Mouse (Mus musculus) megakaryocyte progenitor cell, adult 5-6 weeks (primary cell): ENCODE results near the gene Nanos2. TPM values are rescaled to one million over a fixed set of nuclear protein-coding genes. Genes with fewer than 3 reads are reported as not detected.

Experiments used
- ATAC-seq: replicated peaks from 2 replicates; pipeline ENCODE4 v1.8.0; 2016; ENCODE audit warnings: mild to moderate bottlenecking, moderate TSS enrichment, inconsistent platforms; ENCODE audit not compliant: poor library complexity
- total RNA-seq, 2 experiments: library from RNA; stranded (forward) in 1 of 2; stranded (reverse) in 1 of 2; fragments of 157-497, 149-512 nt in 1 of 2; fragments of 200-1000 nt in 1 of 2; gene quantifications; 2 replicates each; pipeline versions ENCODE4 v1.2.3 to v1.2.4; 2015 to 2017

The Nanos2 gene
- total RNA-seq, 2 experiments from 2014 or later: not detected

DNA sequence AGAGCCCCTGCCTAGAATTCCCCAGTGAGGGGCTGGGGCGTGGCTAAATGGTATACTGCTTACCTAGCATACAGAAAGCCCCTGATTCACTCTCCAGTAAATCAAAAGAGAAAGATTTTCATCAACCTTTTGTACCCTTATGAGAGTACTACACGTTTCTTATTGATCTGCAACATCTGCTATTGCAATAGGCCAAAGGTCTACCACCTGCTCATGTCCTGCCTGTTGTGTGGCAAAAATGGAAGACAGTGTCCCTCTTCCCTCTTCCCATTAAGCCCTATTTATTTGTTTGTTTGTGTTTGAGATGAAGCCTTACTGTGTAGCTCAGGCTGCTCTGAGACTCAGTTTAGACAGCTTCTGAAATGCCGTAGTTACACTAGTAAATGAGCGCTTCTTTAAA, 28.8 kb downstream of the Nanos2 start:
- no peak for ATAC-seq

- no peak for ATAC-seq
Observed at GRCm38 (mm10) chr7:19017909-19018308, 30.7 kb downstream of the Nanos2 start.

- ATAC-seq: no peak
Observed at GRCm38 (mm10) chr7:19021048-19021447, 33.8 kb downstream of the Nanos2 start.

- no peak for ATAC-seq
Observed at GRCm38 (mm10) chr7:19022189-19022958, 35.2 kb downstream of the Nanos2 start.

DNA sequence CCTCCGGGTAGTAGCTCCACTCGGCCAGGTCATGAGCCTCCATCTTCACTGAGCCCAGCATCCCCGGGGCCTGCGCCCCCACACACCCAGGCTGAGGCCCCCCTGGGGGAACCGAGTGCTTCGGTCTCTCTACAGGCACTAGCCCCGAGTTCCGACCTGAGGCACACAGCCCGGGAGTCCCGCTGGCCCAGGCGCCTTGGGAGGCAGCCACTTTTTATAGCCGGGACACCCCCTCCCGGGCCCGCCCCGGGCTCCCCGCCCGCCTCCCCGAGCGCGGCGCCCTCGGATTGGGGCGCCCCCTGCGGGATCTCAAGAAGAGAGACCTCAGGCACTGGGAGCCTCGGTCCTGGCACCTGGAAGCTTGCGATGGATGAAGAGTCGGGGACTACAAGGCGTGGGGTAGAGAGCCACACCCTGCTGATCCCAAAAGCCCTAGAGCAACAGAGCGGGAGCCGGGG, 36.2 kb downstream of the Nanos2 start, which contains the start of gene Foxa3:
Foxa3 (minus strand) TSS at position 182 of the 458 bp plus-strand sequence.
- peak; percentile 29 for ATAC-seq

DNA sequence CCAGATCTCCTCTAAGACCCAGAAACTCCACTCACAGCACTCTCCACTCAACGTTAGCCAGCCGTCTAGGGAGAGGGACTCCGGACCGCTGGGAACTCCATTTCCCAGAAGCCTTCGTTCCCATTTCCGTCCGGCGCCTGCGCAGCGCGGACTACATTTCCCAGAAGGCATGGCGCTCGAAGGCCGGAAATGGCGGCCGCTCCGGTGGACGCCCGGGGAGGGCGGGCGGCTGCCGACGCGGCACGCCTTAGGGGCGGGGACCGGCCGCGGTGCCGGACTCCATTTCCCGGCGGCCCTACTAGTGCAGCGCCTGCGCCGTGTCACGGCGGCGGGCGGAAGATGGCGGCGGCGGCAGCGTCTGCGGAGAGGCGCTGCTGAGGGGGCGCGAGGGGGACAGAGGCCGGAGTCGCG, 36.9 kb downstream of the Nanos2 start, which contains the start of gene Sympk:
Sympk (plus strand) TSS at position 282 of the 411 bp plus-strand sequence.
- ATAC-seq: peak; percentile 84

DNA sequence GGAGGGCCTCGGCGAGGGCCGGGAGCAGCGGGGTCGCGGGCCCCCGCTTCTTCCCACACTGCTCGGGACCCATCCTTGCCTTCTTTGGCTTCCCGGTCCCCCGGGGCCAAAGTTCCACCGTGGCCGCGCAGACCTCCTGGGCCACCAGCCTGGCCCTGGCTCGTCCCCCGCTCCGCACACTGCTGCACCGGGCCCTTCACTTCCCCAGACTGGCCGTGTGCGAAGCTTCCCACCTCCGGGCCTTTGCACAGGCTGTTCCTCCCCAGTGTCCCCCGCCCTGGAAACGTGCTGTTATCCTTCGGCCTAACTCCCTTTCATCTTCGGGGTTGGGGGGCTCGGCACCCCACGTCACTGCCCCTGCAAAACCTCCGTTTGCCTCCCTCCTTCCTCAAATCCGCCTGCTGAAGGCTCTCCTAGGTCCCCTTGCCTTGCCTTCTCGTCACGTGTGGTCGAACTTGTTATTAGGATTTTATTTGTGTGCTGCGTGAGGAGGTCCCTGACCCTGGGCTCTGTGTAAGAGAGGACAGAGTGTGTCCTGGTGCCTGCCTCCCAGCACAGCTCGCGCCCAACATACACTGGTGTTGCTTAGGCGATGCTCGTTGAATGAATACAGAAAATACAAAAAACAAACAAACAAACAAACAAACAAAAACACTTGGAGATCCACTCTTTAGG, 37.5 kb downstream of the Nanos2 start:
- peak; percentile 21 for ATAC-seq

GRCm38 (mm10) chr7:19028067-19028466, 40.9 kb downstream of the Nanos2 start:
- no peak for ATAC-seq

DNA sequence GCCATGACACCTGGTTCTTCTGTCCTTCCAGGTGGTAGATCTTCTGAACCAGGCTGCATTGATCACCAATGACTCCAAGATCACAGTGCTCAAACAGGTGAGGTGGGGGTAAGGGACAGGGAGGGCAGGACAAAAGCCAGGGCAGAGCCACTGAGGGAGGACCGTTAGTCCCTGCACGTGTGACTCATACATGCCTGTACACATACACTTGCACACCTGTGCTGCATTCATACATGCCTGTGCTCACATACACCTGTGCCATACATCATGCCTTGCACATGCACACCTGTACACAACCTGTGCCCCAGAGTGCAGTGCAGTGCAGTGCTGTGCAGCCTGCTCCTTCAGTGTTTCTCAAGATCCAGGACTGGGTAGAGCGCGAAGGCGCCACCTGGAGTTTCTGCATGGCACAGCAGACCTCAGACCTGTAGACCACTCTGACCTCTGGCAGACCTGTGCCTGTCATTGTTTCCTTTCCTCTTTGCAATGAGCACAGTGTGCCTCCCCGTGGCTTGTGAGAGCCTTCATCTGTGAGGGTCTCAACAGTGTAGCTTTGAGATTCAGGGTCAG, 42.0 kb downstream of the Nanos2 start:
- peak; percentile 81 for ATAC-seq

DNA sequence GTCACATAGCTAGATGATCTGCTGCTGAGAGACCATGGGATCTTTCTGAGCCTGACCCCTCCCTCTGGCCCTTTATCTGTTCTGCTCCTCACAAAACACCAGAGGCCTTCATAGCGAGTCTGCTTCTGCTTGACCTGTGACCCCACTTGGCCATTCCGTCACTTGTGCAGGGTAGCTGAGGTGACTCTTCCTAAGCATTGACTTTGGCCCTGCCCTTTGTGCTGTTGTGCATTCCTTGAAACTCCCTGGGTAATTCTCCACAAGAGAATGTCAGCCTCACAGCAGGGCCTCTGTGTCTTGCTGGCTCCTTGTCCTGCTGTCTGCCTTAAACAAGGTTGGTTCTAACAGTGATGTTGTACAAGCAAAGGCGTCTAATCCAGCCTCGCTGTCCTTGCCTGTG, 44.4 kb downstream of the Nanos2 start:
- no peak for ATAC-seq

Other genes starting within 250 kb of the Nanos2 start
- not detected in 2 replicates for gene Psg19, start 188.9 kb upstream of the Nanos2 start, total RNA-seq (2015)
- gene Psg19, start 188.9 kb upstream of the Nanos2 start, total RNA-seq (2017): not detected in 2 replicates
- not detected in 2 replicates for gene Psg17, start 165.8 kb upstream of the Nanos2 start, total RNA-seq (2015)
- not detected in 2 replicates for gene Psg17, start 165.8 kb upstream of the Nanos2 start, total RNA-seq (2017)
- 0.15 and 0.44 TPM in 2 replicates for gene Mill2, start 147.4 kb upstream of the Nanos2 start, total RNA-seq (2015)
- gene Mill2, start 147.4 kb upstream of the Nanos2 start, total RNA-seq (2017): 0.75 TPM in 1 of 2 replicates, not detected in the other
- 264 and 265 TPM in 2 replicates for gene Pglyrp1, start 116.1 kb upstream of the Nanos2 start, total RNA-seq (2015)
- 31.3 and 35.6 TPM in 2 replicates for gene Pglyrp1, start 116.1 kb upstream of the Nanos2 start, total RNA-seq (2017)
- 11.9 and 14.1 TPM in 2 replicates for gene Ccdc61, start 77.0 kb upstream of the Nanos2 start, total RNA-seq (2015)
- gene Ccdc61, start 77.0 kb upstream of the Nanos2 start, total RNA-seq (2017): 11.3 and 17.0 TPM in 2 replicates
- not detected in 2 replicates for gene Nova2, start 61.5 kb upstream of the Nanos2 start, total RNA-seq (2015)
- gene Nova2, start 61.5 kb upstream of the Nanos2 start, total RNA-seq (2017): not detected in 2 replicates
- gene Mypop, start 3.8 kb downstream of the Nanos2 start, total RNA-seq (2015): 0.17 TPM in 1 of 2 replicates, not detected in the other
- not detected in 2 replicates for gene Mypop, start 3.8 kb downstream of the Nanos2 start, total RNA-seq (2017)
- 16.4 and 16.8 TPM in 2 replicates for gene Irf2bp1, start 16.6 kb downstream of the Nanos2 start, total RNA-seq (2015)
- gene Irf2bp1, start 16.6 kb downstream of the Nanos2 start, total RNA-seq (2017): 12.5 and 13.1 TPM in 2 replicates
- not detected in 2 replicates for gene Foxa3, start 36.1 kb downstream of the Nanos2 start, total RNA-seq (2015)
- not detected in 2 replicates for gene Foxa3, start 36.1 kb downstream of the Nanos2 start, total RNA-seq (2017)
- gene Sympk, start 37.0 kb downstream of the Nanos2 start, total RNA-seq (2015): 58.1 and 74.7 TPM in 2 replicates
- gene Sympk, start 37.0 kb downstream of the Nanos2 start, total RNA-seq (2017): 44.9 and 48.6 TPM in 2 replicates
- gene Rsph6a, start 67.3 kb downstream of the Nanos2 start, total RNA-seq (2015): not detected in 2 replicates
- 0.61 TPM in 1 of 2 replicates, not detected in the other for gene Rsph6a, start 67.3 kb downstream of the Nanos2 start, total RNA-seq (2017)
- gene Dmwd, start 88.8 kb downstream of the Nanos2 start, total RNA-seq (2015): 4.4 and 5.5 TPM in 2 replicates
- 1.5 and 2.3 TPM in 2 replicates for gene Dmwd, start 88.8 kb downstream of the Nanos2 start, total RNA-seq (2017)
- 0.78 and 1.9 TPM in 2 replicates for gene Dmpk, start 96.4 kb downstream of the Nanos2 start, total RNA-seq (2015)
- gene Dmpk, start 96.4 kb downstream of the Nanos2 start, total RNA-seq (2017): 0.84 TPM in 1 of 2 replicates, not detected in the other
- 2.8 and 3.9 TPM in 2 replicates for gene Six5, start 107.2 kb downstream of the Nanos2 start, total RNA-seq (2015)
- 2.3 and 2.4 TPM in 2 replicates for gene Six5, start 107.2 kb downstream of the Nanos2 start, total RNA-seq (2017)
- 0.24 and 0.57 TPM in 2 replicates for gene Gm4969, start 131.0 kb downstream of the Nanos2 start, total RNA-seq (2015)
- 0.03 and 0.42 TPM in 2 replicates for gene Gm4969, start 131.0 kb downstream of the Nanos2 start, total RNA-seq (2017)
- 2.0 and 2.1 TPM in 2 replicates for gene Fbxo46, start 132.5 kb downstream of the Nanos2 start, total RNA-seq (2015)
- gene Fbxo46, start 132.5 kb downstream of the Nanos2 start, total RNA-seq (2017): 4.2 and 5.0 TPM in 2 replicates
- gene Qpctl, start 161.9 kb downstream of the Nanos2 start, total RNA-seq (2015): 6.5 and 6.9 TPM in 2 replicates
- 3.4 and 5.6 TPM in 2 replicates for gene Qpctl, start 161.9 kb downstream of the Nanos2 start, total RNA-seq (2017)
- 106 and 117 TPM in 2 replicates for gene Snrpd2, start 162.3 kb downstream of the Nanos2 start, total RNA-seq (2015)
- gene Snrpd2, start 162.3 kb downstream of the Nanos2 start, total RNA-seq (2017): 78.6 and 83.9 TPM in 2 replicates
- not detected in 2 replicates for gene Gipr, start 178.7 kb downstream of the Nanos2 start, total RNA-seq (2015)
- not detected in 2 replicates for gene Gipr, start 178.7 kb downstream of the Nanos2 start, total RNA-seq (2017)
- 4.3 and 5.5 TPM in 2 replicates for gene Eml2, start 189.0 kb downstream of the Nanos2 start, total RNA-seq (2015)
- gene Eml2, start 189.0 kb downstream of the Nanos2 start, total RNA-seq (2017): 8.0 and 15.1 TPM in 2 replicates
- 0.12 TPM in 1 of 2 replicates, not detected in the other for gene Gpr4, start 225.1 kb downstream of the Nanos2 start, total RNA-seq (2015)
- gene Gpr4, start 225.1 kb downstream of the Nanos2 start, total RNA-seq (2017): not detected in 2 replicates
- gene Opa3, start 240.9 kb downstream of the Nanos2 start, total RNA-seq (2015): 12.4 and 16.1 TPM in 2 replicates
- gene Opa3, start 240.9 kb downstream of the Nanos2 start, total RNA-seq (2017): 19.9 and 25.0 TPM in 2 replicates